In the genomic region with DNA sequence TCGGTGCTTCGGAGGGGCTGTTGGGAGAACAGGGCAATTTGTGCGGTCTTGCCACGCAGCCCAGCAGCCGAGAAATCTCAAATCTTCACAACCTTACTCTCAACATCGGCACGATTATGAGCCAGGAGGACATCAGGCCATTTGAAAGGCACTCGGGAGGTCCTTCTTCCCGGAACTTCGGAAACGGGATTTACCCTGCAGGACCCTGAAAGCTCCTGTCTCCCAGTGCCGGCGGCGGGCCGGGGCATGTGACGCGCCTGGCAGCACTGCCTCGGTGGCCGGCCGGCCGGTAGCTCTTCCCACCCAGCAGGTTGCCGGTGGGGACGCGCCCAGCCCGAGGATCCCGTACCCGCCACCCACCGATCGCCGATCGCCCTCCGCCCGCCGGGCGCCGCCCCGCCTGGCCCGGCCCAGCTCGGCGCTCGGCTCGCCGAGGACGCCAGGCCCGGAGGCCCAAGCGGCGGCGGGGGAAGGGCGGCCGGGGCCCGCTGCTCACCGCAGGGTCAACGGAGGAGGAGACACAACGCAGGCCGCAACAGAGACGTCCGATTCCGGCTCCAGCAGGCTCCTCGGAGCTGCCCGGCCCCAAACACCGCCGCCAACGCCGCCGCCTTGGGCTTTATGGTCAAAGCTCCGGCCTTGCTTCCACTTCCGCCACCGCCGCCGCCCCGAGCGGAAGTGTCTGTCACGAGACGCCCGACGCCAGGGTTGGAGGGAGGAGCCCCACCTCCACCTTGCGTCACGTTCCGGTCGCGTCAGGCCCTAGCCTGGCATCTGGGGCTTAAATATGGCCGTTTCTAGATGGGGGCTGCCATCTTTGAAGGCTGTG, we compare ENCODE assay signal across 8 mouse cellular contexts. TPM values are rescaled to one million over a fixed set of nuclear protein-coding genes. Genes with fewer than 3 reads are reported as not detected.
A peak's percentile ranks its signal among the peaks of the same experiment; 100 is the strongest.
DNase-seq lines count a peak whose midpoint lies in the region; ATAC-seq lines count a peak whose summit lies in the region.

A gene (minus strand): TSS at position 694 of the 829 bp plus-strand sequence.

- intact Hi-C loops in gastrocnemius, postnatal 14 days (cut with DNase I; ENCODE audit: low total_unique reads), result no loop called here
- intact Hi-C loops in left cerebral cortex, postnatal 10 days (cut with DNase I), result no loop called here

- DNase-seq in adrenal gland, adult (ENCODE audit: inconsistent age in 2 of 2, low spot score in 1 of 2), result peak; percentile 97 to 98
- DNase-seq in embryo, embryonic 10.5 days (ENCODE audit: low spot score), result peak; percentile 97
- peak; percentile 97 for DNase-seq in gastrocnemius, postnatal 14 days
- DNase-seq in left cerebral cortex, postnatal 10 days (ENCODE audit: extremely low spot score in 1 of 2, low spot score in 2 of 2), result peak; percentile 96 to 98
- DNase-seq in right cerebral cortex, postnatal 25 days, result peak; percentile 97
- DNase-seq in urinary bladder, postnatal 4 days (ENCODE audit: low spot score in 2 of 2), result peak; percentile 93 to 97

- ATAC-seq in inflammation-experienced regulatory T-cells, adult 6 months, result peak; percentile 96
- peak; percentile 97 for ATAC-seq in megakaryocyte-erythroid progenitor cell, adult 5-6 weeks (replicated peaks; ENCODE audit: low FRiP score, low TSS enrichment, poor library complexity, severe bottlenecking)

RNA-seq across cellular contexts. Expression of the gene that starts here (rescaled TPM):
- total RNA-seq in gastrocnemius, postnatal 14 days (2021), result 100 to 1,000 TPM; 208 to 236 TPM
- polyA plus RNA-seq in inflammation-experienced regulatory T-cells, adult 6 months (2017; shearing (Covaris generic)), result 100 to 1,000 TPM; 271 to 323 (median 302) TPM
- 100 to 1,000 TPM; 325 to 332 TPM for total RNA-seq in left cerebral cortex, postnatal 10 days (2021)
- 158 and 182 TPM in 2 replicates for total RNA-seq in megakaryocyte-erythroid progenitor cell, adult 5-6 weeks (2014; fragmentation: Nextera tagmentation)
- 59.7 and 68.5 TPM in 2 replicates for total RNA-seq in megakaryocyte-erythroid progenitor cell, adult 5-6 weeks (2017)

Comparison
In these comparisons a context has a peak if more than half of its experiments do, and no peak if none do; other contexts are left out.
1. Peak in every context shown above with its lines: DNase-seq and ATAC-seq.